Mouse (Mus musculus): ENCODE data around the gene Thoc6.

The Thoc6 gene

DNA sequence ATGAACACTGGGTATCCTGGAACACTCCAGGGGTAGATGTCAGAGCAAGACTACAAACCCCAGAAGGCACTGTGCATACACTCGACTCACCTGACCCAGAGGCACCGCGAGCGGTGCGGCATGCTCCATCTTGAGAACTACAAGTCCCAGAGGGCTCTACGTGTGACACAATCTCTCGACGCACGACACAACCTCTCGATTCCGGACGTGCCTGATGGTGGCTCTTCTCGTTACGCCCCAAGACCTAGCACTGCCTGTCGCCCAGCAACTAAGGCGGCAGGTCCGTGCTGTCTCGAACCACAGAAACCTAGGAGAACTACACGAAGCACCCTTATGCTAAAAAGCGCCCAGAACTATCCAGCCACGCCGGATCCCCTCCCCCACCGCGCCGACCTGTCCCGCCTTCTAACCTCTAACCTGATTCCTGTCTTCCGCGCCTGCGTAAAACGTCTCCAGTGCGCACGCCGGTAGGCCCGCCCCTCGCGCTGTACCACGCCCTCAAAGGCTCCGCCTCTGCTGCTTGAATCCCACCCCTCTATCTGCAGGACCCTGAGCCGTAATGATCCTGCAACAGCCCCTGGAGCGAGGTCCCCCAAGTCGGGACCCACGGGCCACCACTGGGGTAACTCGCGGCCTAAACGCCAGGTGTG, at the start of gene Thoc6, which contains the start of gene Hcfc1r1:
Thoc6 (minus strand) TSS at position 459 of the 650 bp plus-strand sequence.
Hcfc1r1 (plus strand) TSS at position 173 of the 650 bp plus-strand sequence.
- DNase-seq (ENCODE audit: low read depth, low spot score) = peak; percentile 99

DNA sequence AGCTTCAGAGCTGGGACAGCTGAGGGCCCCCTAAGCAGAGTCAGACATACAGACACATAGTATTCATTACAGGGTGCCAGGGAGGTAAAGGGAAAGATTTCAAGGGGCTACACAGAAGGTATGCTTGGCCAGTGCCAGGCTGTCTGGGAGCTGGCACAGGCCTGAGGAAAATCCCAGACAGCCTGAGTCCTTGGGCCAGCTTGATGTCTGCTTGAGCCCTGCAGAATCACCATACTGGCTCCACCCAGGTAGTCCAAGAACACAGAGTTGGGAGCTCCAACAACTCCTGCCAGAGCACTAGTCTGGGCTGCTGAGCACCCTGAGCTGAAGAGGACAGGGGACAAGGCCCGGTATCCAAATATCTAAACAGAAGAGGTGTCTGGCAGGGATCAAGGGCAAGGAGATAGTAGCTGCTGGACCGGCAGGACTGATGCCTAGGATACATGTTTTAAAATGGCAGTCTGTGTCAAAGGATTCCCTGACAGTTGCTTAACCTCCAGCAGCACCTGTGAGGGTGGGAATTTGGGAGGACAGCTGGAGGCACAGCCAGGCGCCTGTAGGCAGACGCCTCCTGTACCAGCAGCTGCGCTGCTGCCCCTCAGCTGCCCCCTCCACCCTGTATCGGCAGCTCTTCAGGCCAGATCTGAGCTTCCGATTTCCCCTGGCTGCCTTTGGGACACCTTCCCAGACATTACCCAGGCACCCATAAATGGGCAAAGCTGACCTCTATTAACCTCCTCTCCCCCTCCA, 48.9 kb upstream of the Thoc6 start, which contains the start of gene 1520401A03Rik:
1520401A03Rik (minus strand) TSS at position 408 of the 750 bp plus-strand sequence.
- DNase-seq (ENCODE audit: low read depth, low spot score) = no peak

DNA sequence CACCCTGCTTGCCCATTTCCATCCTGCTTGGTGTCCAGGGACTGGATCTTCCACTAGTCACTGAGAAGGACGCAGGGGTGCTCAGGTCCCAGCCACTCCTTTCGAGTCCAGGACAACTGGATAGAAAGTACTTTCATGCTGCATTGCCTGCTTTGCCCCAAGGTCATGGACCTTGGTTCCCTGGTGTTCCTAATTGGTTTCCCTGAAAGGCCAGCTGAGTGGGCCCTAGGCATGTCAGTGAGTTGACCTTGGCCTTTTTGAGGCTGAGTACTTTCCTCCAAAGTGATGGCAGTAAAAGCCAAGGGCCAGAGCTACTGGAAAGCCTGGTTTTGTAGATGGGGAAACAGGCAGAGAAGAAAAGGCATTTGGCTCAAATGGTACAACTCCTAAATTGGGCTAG, 48.2 kb upstream of the Thoc6 start:
- no peak for DNase-seq (ENCODE audit: low read depth, low spot score)

DNA sequence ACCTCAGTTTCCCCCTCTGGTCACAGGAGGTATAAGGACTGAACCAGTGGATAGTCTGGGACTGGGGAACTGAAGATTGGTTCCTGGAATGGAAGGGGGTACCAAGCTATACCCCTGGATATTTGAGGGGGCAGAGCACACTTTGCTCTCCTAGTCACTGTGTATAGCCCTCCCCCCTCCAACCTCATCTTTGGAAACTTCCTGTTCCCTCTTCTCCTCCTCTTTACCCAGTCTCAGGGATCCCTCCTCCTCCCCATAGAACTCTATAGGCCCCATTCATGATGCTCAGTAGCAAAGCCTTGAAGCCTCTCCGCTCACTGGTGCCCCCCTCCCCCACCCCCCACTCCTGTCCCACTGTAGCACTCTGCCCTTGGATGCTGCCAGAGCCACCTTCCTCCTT, 45.8 kb upstream of the Thoc6 start:
- DNase-seq (ENCODE audit: low read depth, low spot score) = no peak

DNA sequence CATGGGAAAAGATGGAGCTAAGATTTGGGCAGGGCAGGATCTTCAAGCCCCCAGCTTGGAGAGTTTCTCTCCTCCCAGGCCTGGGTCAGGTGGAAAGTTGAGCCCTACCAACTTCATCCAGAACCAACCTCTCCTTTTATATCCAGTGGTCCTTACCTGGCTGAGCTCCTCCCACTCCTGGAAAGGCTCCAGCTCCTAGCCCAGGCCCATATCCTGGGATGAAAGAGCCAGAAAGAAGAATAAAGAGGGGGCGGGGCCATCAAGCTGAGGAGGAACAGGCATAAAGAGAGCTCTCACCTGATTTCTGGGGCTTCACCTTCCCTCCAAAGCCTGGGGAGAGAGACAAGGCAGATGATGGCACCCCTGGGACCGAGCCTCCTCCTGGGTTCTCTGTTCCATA, 43.3 kb upstream of the Thoc6 start:
- peak; percentile 39 for DNase-seq (ENCODE audit: low read depth, low spot score)

DNA sequence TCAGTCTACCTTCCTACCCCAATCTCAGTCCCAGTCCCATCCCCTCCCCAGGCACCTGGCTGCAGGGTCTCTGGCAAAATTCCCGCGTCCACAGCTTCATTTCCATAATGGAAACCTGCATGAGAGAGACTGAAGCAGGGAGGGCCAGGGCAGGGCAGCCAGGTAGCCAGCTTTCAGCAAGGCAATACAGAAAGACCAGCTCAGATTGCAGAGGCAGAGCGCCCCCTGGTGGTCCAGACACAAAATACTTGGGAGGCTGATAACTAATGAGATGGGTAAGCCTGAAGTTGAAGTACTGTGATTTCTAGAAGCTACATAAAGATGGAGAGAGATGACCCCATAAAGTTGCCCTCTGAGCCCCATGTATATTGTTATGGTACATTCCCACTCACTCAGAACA, 32.5 kb upstream of the Thoc6 start:
- peak; percentile 79 for DNase-seq (ENCODE audit: low read depth, low spot score)

DNA sequence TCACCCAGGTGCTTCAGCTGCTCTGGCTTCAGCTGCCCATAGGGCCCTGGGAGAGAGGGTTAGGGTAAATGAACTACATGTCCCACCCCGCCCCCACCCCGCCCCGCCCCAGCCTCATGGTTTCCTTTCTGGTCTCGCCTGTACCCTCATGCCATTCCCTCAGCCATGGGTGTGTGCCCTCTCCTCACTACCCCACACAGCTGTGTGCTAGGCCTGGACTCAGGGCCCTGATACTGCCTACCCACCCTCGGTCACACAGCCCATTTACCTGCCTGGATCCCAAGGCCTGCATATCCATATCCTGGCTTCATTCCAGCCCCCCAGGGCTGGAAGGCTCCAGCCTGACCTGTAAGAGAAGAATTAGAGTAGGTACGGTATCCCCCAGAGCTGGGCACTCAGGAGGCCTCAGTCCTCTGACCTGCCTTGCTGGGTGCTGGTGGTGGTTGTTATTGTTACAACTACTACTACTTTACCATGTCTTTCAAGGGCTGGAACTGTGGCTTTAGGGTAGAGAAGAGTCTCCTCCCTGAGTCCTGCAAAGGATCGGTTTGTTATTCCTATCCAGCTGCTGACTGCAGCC, 31.9 kb upstream of the Thoc6 start:
- no peak for DNase-seq (ENCODE audit: low read depth, low spot score)

DNA sequence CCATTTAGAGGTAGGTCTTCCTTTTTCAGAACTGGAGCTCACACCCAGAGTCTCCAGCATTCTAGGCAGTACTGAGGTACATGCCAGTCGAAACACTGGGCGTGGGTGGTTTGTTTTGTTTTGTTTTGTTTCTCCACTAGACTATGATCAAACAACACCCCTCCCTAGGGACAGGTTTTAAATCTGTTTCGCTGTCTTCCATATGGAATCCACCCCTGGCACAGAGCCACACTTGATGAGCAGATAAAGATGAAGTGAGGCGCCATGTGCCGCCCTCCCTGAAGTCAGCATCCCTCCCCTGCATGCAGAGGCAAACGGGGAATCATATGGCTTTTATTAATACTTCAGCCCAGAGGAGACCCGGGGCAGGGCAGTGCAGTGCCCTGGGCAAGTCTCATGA, 31.1 kb upstream of the Thoc6 start:
- DNase-seq (ENCODE audit: low read depth, low spot score) = no peak

DNA sequence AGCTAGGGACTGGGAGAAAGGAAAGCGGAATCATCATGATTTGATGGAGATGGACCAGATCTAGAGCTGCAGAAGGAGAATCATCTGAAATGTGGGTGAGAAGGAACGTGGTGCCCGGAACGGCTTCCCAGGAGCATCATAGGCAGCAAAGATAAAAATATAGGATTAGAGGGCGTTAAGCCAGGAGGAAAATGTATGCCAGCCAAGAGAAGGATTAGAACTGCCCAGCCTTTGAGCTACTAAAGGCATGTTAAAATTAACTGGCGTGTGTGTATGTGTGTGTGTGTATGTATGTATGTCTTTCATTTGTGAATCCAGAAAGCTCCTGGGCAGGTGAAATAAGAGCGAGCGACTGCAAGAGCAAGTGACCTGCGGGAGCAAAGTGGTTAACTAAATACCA, 29.6 kb upstream of the Thoc6 start:
- no peak for DNase-seq (ENCODE audit: low read depth, low spot score)

DNA sequence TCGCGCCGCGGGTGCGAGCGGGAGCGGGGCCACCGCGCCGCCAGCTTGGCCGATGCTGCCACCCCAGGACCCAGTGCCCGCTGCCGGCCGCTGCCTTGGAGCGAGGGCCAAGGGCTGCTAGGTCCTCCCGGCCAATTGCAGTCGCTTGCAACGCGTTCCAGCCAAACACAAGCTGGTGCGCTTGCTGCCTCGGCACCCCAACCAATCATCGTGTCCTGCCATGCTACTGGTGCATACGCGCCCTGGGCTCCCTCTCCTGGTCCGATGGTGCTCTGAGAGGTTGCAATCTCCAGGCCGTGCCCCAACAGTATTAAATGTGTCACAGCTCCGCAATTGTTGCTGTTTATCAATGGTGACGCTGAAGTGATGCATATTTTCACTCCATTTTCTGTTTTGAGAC, 26.4 kb upstream of the Thoc6 start:
- peak; percentile 95 for DNase-seq (ENCODE audit: low read depth, low spot score)

DNA sequence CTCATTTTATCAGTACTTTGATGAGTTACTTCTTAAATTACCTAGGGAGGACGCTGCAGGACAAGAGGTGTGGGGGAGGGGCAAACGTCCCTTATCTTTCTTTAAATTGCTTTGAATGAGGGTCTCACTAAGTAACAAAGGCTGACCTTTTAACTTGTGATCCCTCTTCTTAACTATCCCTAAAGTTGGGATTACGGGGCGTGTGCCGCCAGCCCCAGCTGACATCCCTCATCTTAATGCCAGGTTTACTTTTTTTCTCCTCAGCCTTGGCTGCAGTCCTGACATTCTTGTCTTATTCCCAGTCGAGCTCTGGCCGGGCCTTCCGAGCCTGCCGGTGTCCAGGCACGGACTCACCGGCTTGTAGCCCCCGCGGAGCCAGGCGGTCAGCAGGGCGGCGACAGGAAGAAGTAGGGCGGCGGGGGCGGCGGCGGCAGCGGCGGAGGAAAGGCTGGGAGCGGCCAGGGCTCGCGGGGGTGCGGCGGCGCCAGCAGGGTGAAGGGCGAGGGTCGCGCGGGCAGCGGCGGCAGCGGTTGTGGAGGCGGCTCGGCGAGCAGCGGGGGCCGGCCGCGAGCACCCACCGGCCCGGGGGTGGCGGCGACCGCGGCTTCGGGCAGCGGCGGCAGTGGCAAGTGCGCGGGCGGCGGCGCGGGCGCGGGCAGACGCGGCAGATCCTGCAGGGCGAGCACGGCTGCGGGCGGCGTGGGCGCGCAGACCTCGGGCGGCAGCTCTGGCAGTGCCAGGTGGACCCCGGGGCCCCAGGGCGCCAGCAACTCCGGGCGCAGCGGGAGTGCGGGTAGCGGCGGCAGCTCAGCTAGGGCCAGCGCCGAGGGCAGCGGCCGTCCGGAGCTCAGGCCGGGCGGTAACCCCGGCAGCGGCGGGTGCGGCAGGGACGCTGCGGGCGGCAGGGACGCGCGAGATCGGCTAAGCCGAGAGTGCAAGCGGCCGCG, 25.7 kb upstream of the Thoc6 start:
- peak; percentile 43 for DNase-seq (ENCODE audit: low read depth, low spot score)

DNA sequence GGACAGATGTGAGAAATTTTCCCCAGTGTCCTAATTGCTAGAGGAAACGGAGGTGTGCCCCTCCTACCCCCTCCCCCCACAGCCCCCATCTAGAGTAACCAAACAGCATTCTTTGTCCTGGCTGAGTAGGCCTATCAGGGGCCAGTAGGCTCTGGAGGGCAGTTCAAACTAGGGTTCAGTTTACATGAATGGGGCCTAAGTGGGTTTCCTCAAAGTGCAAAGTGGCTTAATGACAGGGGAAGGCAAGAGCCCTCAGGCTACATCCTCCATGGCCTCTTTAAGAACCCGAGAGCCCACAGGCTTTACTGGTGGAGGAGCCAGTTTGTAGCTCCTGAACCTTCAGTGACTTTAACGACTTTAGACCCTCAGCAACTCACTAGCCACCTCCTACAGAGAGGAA, 22.1 kb upstream of the Thoc6 start:
- no peak for DNase-seq (ENCODE audit: low read depth, low spot score)

DNA sequence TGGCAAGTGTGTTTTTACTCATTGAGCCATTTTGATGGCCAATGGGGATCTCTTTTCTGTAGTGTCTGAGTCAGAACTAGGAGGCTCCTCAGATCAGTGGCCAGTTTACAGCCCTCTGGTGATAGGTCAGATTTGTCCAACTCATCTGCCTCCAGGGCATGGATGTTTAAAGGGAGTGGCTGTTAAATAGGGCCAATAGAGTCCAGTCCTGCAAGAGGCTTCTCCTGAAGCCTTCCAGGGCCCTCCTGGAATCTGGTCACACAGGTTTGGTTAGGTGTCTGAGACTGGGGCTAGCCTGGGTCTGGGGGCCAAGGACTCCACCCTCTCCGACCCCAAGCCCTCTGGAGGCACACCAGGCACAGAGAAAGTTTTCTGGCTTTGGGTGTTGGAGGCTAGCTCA, 20.8 kb upstream of the Thoc6 start:
- DNase-seq (ENCODE audit: low read depth, low spot score) = no peak

DNA sequence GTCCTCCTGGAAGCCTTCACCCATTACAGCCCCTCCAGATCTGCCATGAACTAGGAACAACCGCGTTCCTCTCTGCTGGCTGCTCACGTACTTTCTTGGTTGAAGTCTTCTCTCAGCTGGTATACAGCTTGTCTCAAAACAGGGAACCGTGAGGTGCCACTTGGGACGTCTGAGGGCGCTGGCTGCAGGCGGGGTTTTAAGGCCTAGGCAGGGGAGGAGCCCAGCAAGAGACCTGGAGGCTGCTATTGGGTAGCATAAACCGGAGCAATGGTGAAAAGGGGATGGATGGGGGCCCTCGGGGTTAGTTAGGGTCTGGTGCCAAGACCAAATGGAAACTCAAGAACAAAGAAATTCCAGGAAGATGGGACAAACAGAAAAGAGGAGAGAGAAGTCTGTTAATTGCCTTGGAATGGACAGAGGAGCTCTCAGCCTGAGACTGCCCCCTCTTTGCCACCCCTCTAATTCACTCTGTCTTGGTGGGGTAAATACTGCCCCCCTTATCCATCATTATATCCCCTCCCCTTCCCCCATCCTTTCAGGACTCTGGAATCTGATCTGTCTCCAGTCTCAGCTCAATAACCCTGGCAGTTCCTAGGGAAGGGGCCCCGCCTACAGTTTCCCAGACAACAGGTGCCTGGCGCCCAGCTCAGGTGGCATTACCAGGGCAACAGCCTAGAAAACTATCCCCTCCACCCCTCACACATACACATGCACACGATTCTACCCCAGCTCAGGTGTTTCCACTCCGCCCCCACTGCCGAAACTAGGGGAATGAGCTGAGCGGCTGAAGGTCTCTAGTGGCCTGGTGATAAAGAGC, 10.4 kb upstream of the Thoc6 start, which contains the start of gene Cldn9:
Cldn9 (minus strand) TSS at position 171 of the 817 bp plus-strand sequence.
- DNase-seq (ENCODE audit: low read depth, low spot score) = no peak

DNA sequence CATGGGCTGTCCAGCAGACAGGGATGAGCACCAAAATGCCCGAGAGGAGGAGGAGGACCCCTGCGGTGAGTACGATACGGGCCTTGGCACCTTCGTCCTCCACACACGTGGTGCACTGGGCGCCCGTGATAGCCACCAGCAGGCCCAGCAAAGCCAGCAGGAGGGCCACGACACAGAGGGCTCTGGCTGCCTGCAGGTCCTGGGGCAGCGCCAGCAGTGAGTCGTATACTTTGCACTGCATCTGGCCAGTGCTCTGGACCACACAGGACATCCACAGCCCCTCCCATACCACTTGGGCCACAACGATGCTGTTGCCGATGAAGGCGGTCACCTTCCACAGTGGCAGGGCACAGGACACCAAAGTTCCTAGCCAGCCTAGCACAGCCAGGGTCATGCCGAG, 9.5 kb upstream of the Thoc6 start:
- no peak for DNase-seq (ENCODE audit: low read depth, low spot score)

DNA sequence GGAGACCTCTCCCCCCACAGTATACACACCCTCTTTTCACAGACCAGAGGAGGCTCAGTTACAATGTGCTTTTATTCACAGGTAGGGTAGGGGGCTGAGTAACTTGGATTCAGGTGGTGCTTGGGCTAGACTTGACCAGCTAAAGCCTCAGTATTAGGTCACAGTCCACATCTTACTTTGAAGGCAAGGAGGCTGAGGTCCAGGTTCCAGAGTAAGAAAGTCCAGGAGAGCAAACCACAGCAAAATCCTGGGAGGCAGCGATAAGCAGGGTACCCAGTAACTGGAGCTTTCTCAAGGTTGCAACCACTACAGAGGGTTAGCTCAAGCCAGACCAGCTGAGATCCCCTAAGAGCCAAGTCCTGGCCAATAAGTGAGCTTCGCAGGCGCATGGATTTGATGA, 8.8 kb upstream of the Thoc6 start:
- DNase-seq (ENCODE audit: low read depth, low spot score) = no peak

DNA sequence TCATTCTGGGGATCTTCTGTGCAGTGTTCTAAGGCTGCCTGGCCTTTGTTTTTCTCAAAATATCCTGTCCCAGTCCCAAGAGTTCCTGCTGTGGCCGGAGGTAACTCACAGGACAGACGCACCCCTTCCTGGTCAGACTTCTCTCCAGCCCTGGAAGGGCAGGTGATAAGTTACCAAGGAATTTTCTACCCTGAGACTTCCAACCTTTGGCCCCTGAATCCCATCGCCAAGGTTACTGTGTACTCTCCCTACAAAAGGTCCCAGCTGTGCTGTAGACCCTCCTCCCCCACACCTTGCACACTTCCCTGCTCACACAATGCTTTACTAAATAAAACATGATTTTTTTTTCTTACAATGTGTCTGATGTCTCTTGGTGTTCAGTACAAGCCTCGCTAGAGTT, 8.4 kb upstream of the Thoc6 start:
- no peak for DNase-seq (ENCODE audit: low read depth, low spot score)

DNA sequence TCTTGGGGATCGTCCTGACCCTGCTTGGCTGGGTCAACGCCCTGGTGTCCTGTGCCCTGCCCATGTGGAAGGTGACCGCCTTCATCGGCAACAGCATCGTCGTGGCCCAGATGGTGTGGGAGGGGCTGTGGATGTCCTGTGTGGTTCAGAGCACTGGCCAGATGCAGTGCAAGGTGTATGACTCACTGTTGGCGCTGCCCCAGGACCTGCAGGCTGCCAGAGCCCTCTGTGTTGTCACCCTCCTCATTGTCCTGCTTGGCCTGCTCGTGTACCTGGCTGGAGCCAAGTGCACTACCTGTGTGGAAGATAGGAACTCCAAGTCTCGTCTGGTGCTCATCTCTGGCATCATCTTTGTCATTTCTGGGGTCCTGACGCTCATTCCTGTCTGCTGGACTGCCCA, 7.4 kb upstream of the Thoc6 start:
- no peak for DNase-seq (ENCODE audit: low read depth, low spot score)

DNA sequence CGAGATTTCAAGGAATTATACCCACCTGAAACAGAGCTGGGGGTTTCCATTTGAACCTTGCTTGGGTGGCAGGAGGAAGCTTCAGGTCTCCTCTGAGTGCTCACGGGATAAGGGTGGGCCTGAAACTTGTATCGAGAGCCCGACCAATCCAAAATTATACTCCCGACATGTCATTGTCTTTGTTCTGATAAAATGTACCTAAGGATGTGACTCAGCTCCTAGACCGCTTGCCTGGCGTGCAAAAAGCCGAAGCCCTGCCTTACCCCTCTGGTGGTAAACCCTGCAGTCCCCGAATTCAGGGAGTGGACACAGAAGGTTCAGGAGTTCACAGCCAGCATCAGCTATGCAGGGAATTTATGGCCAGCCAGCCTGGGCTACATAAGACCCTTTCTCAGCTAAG, 6.7 kb upstream of the Thoc6 start:
- DNase-seq (ENCODE audit: low read depth, low spot score) = no peak

DNA sequence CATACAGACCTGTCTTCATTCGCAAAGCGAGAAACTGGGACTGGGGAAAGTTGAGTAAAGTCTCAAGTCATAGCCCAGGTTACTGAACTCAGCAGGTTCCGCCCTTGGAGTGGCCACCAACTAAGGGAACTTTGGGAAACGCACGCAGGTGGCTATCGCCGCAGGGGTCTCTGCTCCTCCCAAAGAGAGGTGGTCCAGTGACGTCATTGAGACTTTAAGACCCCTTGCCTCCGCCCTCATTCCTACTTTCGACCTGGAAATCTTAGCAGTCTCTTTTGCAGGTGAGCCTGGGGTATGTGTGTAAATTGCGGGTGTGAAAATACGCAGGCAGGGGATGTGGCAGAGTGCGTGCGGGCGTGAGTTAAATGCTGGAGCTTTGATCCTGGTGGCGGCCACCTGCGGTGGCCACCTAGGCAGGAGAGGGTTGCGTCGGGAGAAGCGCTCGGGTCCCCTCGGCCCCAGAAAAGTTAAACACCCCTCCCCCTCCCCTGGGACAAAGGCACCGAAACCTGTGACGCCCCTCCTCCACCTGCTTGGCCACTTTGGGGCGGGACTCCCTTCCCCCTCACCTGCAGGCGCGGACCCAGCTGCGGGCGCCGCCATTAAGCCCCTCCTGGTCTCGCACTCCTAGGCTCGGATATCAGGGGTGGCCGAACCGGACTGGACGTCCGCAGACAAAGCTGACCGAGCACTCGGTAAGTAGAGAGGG, 5.6 kb upstream of the Thoc6 start, which contains the start of gene Cldn6:
Cldn6 (plus strand) TSS at position 123 of the 709 bp plus-strand sequence.
- DNase-seq (ENCODE audit: low read depth, low spot score) = no peak

Measured in ZHBTc4 (cell line).